Mouse (Mus musculus) left cerebral cortex, adult 2 months (tissue): Measurements from ENCODE around the gene Ppil6. TPM values are rescaled to one million over a fixed set of nuclear protein-coding genes. Genes with fewer than 3 reads are reported as not detected.

Source experiments
- DNase-seq, 2 experiments: peaks; one replicate each; pipeline ENCODE4 v3.0.0; 2021 to 2022; ENCODE audit warnings: low spot score in 2 of 2, mixed read lengths in 1 of 2; ENCODE audit errors: extremely low spot score in 1 of 2
- H3K27ac ChIP-seq: fragments of 200-600 bp; 2 replicates; pipeline ENCODE4 v1.8.1; 2022
- H3K4me3 ChIP-seq: fragments of 200-600 bp; 2 replicates; pipeline ENCODE4 v1.8.1; 2022
- CTCF ChIP-seq: fragments of 200-600 bp; IDR thresholded peaks from 2 replicates; pipeline ENCODE4 v1.8.1; 2022; ENCODE audit warnings: antibody characterized with exemption, mild to moderate bottlenecking, moderate library complexity
- intact Hi-C: fragments of 180-260 bp; cut with DNase I; formaldehyde crosslinking; loops from one replicate; pipeline ENCODE4 v1.15.1; 2025
- long read RNA-seq, 2 experiments: library from polyadenylated mRNA; stranded (forward); transcript quantifications; one replicate each; pipeline ENCODE4 v2.0.0; 2021; ENCODE audit warnings: borderline mapping rate in 2 of 2
- total RNA-seq, 2 experiments: library from RNA; stranded (reverse); gene quantifications; 2 replicates each; pipeline ENCODE4 v1.2.3; 2021

The Ppil6 gene
- 1 to 10 TPM; 4.6 to 6.6 TPM for total RNA-seq
- long read RNA-seq, experiment 1, partial matches to known transcripts, result 0 of 2 reads
- long read RNA-seq, experiment 1, other reads (novel, unspliced or antisense), result 2 of 2 reads
- long read RNA-seq, experiment 2, result 0 reads

GRCm38 (mm10) chr10:41489708-41490517, at the start of gene Ppil6, which contains the start of gene Smpd2:
Ppil6 (plus strand) TSS chr10:41490439.
Smpd2 (minus strand) TSS chr10:41490369.
- Histone ChIP-seq H3K27ac (peak within 1 kb of the TSS; percentile 84), H3K4me3 (peak within 1 kb of the TSS; percentile 80)
- peak; percentile 5 for TF ChIP-seq CTCF
- DNase-seq, result peak; percentile 93 to 94
- intact Hi-C loops, result loop anchor here (1.0 kb wide), 1 partner anchor 13 kb away; no protein-coding TSS in a partner anchor

DNA sequence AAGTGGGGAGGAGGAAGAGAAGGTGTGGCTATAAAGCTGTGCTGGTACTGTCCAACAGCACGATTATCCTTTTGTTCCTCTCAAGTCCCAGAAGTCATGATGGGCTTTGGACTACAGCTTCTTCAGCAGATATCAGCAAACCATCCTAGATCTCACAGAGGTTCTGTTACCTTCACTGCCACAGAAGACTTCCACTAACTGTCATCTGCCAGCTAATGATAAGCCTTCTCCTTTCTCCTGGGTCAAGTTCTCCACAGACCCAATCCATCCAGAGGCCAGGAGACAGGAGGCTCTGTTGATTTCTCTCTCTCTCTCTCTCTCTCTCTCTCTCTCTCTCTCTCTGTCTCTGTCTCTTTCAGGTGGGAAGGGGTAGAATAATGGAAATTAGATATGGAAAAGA, 42.0 kb upstream of the Ppil6 start:
- Histone ChIP-seq H3K27ac (no peak overlapping the region), H3K4me3 (no peak overlapping the region)
- DNase-seq, result no peak
- intact Hi-C loops, result no loop called here
- no peak for TF ChIP-seq CTCF

GRCm38 (mm10) chr10:41449684-41450083, 40.6 kb upstream of the Ppil6 start:
- peak; percentile 27 to 36 for DNase-seq
- Histone ChIP-seq H3K27ac (peak overlapping the region; percentile 93), H3K4me3 (peak overlapping the region; percentile 92)
- intact Hi-C loops, result no loop called here
- no peak for TF ChIP-seq CTCF

- peak within 1 kb of the TSS; percentile 93 for H3K27ac ChIP-seq
- peak; percentile 92 to 95 for DNase-seq
- intact Hi-C loops, result no loop called here
- no peak for TF ChIP-seq CTCF
- peak within 1 kb of the TSS; percentile 92 for H3K4me3 ChIP-seq
Measured at GRCm38 (mm10) chr10:41450137-41450670, 40.0 kb upstream of the Ppil6 start, which contains the start of gene Zbtb24. Zbtb24 (plus strand) TSS chr10:41450383.

GRCm38 (mm10) chr10:41450780-41451522, 39.3 kb upstream of the Ppil6 start:
- intact Hi-C loops, result no loop called here
- TF ChIP-seq CTCF, result no peak
- no peak for DNase-seq
- Histone ChIP-seq H3K4me3 (peak overlapping the region; percentile 92), H3K27ac (peak overlapping the region; percentile 85; the same call in 1 of the 2 replicates)

GRCm38 (mm10) chr10:41451656-41452055, 38.6 kb upstream of the Ppil6 start:
- no peak for TF ChIP-seq CTCF
- Histone ChIP-seq H3K27ac (no peak overlapping the region), H3K4me3 (no peak overlapping the region)
- intact Hi-C loops, result no loop called here
- no peak for DNase-seq

DNA sequence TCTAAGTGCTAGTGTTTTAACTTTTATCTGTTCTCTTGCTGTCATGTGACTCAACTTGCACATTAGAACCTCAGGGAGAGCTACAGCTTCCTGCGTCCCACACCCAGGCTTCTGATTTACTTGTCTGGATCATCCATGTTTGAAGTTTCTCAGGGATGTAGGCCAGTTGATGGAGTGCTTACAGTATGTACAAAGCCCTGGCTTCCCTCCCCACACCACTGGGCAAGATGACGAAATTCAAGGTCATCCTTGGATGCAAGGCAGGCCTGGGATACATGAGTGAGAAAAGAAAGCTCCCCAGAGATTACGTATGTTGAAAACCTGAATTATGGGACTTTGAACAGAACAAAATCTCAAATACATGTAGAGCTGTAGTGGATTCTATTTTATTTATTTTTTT, 37.4 kb upstream of the Ppil6 start:
- intact Hi-C loops, result no loop called here
- Histone ChIP-seq H3K27ac (no peak overlapping the region), H3K4me3 (no peak overlapping the region)
- no peak for TF ChIP-seq CTCF
- DNase-seq, result no peak

DNA sequence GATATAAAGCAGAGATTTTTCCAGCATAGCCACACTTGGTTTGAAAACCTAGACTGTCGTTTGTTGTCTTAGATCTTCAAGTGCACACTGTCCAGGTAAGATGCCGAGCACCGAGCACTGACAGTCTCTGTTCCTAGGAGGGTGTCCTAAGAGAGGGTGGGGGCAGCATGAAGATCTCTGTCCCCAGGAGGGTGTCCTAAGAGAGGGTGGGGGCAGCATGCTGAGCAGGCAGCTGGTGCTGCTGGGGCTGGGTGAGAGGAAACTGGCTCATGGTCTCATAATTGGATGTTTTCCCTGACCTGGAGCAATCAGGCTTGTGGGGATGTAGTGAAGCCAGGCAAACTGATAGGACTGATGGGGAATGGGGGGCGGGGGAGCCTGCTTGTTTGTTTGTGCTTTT, 30.2 kb upstream of the Ppil6 start:
- Histone ChIP-seq H3K27ac (no peak overlapping the region), H3K4me3 (no peak overlapping the region)
- intact Hi-C loops, result no loop called here
- DNase-seq, result no peak
- no peak for TF ChIP-seq CTCF

- Histone ChIP-seq H3K27ac (no peak overlapping the region), H3K4me3 (no peak overlapping the region)
- TF ChIP-seq CTCF, result no peak
- DNase-seq, result no peak
- intact Hi-C loops, result no loop called here
Measured at GRCm38 (mm10) chr10:41460501-41460900, 29.7 kb upstream of the Ppil6 start.

DNA sequence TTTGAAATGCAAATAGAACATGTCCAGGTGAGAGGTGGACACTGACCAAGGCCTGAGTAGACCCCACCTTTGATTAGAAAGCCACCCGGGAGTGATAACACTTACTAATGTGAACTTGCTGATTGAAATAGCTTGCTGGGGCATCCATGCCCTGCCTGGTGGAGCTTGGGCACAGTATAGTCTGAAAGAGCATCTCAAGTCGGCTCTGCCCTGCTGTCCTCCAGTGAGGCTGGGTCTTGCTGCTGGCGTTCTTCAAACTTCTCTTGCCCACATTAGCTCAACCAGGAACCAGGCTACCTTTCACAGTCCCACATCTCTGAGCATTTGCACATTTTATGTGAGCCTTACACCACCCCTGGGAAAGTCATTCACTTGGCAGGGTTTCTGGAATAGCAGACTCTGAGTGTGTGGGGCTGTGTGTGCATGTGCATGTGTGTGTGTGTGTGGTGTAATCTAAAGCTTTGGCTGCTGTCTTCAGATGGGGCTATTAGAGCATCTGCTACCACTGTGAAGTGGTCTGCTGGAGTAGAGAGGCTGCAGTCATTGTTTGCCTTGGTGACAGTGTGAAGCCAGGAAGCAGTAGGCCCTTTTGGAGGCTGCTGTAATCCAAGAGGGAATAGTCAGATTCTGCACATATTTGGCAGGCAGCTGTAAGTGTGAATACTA, 29.0 kb upstream of the Ppil6 start:
- no peak for DNase-seq
- Histone ChIP-seq H3K27ac (no peak overlapping the region), H3K4me3 (no peak overlapping the region)
- intact Hi-C loops, result no loop called here
- no peak for TF ChIP-seq CTCF

DNA sequence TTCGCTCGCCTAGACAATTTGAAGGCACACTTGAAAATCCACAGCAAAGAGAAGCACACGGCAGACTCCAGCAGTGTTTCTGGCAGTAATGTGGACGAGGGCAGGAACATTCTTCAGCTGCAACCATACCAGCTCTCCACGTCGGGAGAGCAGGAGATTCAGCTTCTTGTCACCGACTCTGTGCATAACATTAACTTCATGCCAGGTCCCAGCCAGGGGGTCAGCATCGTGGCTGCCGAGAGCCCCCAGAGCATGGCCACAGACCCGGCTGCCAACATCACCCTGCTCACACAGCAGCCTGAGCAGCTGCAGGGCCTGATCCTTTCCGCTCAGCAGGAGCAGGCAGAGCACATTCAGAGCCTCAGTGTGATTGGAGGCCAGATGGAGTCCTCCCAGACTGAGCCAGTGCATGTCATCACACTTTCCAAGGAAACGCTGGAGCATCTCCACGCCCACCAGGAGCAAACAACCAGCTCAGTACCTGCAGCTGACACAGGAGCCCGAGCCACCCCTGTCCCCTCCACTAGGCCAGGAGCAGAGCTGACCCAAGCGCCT, 25.8 kb upstream of the Ppil6 start:
- no peak overlapping the region for H3K27ac ChIP-seq

More for the DNA sequence above, 25.8 kb upstream of the Ppil6 start:
- DNase-seq, result no peak
- TF ChIP-seq CTCF, result no peak
- no peak overlapping the region for H3K4me3 ChIP-seq
- intact Hi-C loops, result no loop called here
